Mouse (Mus musculus): Measurements from ENCODE around the gene Smc3. TPM values are rescaled to one million over a fixed set of nuclear protein-coding genes. Genes with fewer than 3 reads are reported as not detected.
"Not testable (repeated sequence)": the region's sequence is repeated elsewhere in the genome, so short reads cannot be mapped to it uniquely, and the experiment has no call there.

Smc3 gene
- polyA plus RNA-seq, 1 experiment from 2014 or later = 95.3 TPM

GRCm38 (mm10) chr19:53653624-53654467 is 53.6 kb downstream of the Smc3 start:
- Histone ChIP-seq H3K36me3 (ENCODE audit: control insufficient read depth, insufficient read depth, low read length) (no peaks in the 10 kb centered on the region), H3K4me3 (ENCODE audit: low read depth, low read length) (no peak overlapping the region), H3K4me2 (replicated peaks; ENCODE audit: low read depth, low read length) (no peak overlapping the region), H3K27ac (ENCODE audit: low read depth, low read length) (no peak overlapping the region), H3K9me3 (ENCODE audit: control insufficient read depth, low read length) (no peaks in the 10 kb centered on the region), H3K27me3 (ENCODE audit: control insufficient read depth, insufficient read depth, low read length) (no peaks in the 10 kb centered on the region), H3K4me1 (replicated peaks; ENCODE audit: control insufficient read depth, insufficient read depth, low read length) (0 out of 2 replicates have a peak, but pooled peaks cover 2% of the 10 kb centered on the region), H3K9ac (ENCODE audit: low read depth, low read length) (no peak overlapping the region)
- ATAC-seq (ENCODE audit: low FRiP score) (peak; percentile 34; the same call in 1 of the 2 replicates), DNase-seq (ENCODE audit: low spot score) (no peak)
- WGBS = 75% methylated on average over 20 of the region's 20 CpGs

GRCm38 (mm10) chr19:53656443-53656842 is 56.2 kb downstream of the Smc3 start:
- H3K9me3 ChIP-seq (ENCODE audit: control insufficient read depth, low read length); H3K27ac ChIP-seq (ENCODE audit: low read depth, low read length); ATAC-seq (ENCODE audit: low FRiP score); H3K4me1 ChIP-seq (replicated peaks; ENCODE audit: control insufficient read depth, insufficient read depth, low read length); H3K4me3 ChIP-seq (ENCODE audit: low read depth, low read length); H3K9ac ChIP-seq (ENCODE audit: low read depth, low read length); H3K27me3 ChIP-seq (ENCODE audit: control insufficient read depth, insufficient read depth, low read length); H3K36me3 ChIP-seq (ENCODE audit: control insufficient read depth, insufficient read depth, low read length); DNase-seq (ENCODE audit: low spot score); H3K4me2 ChIP-seq (replicated peaks; ENCODE audit: low read depth, low read length): not testable (repeated sequence)
- 92% methylated on average over 11 of the region's 11 CpGs for WGBS

GRCm38 (mm10) chr19:53657437-53657836 is 57.2 kb downstream of the Smc3 start:
- no peak overlapping the region for H3K27ac ChIP-seq (ENCODE audit: low read depth, low read length)
- H3K27me3 ChIP-seq (ENCODE audit: control insufficient read depth, insufficient read depth, low read length) = no peaks in the 10 kb centered on the region
- H3K9ac ChIP-seq (ENCODE audit: low read depth, low read length) = no peak overlapping the region
- no peak overlapping the region for H3K4me2 ChIP-seq (replicated peaks; ENCODE audit: low read depth, low read length)
- no peak overlapping the region for H3K4me3 ChIP-seq (ENCODE audit: low read depth, low read length)
- WGBS = 85% methylated on average over 5 of the region's 5 CpGs
- ATAC-seq (ENCODE audit: low FRiP score) (no peak), DNase-seq (ENCODE audit: low spot score) (no peak)
- H3K9me3 ChIP-seq (ENCODE audit: control insufficient read depth, low read length) = no peaks in the 10 kb centered on the region
- H3K36me3 ChIP-seq (ENCODE audit: control insufficient read depth, insufficient read depth, low read length) = no peaks in the 10 kb centered on the region
- H3K4me1 ChIP-seq (replicated peaks; ENCODE audit: control insufficient read depth, insufficient read depth, low read length) = no peaks in the 10 kb centered on the region

GRCm38 (mm10) chr19:53660722-53661420 is 60.7 kb downstream of the Smc3 start:
- no peaks in the 10 kb centered on the region for H3K27me3 ChIP-seq (ENCODE audit: control insufficient read depth, insufficient read depth, low read length)
- H3K4me1 ChIP-seq (replicated peaks; ENCODE audit: control insufficient read depth, insufficient read depth, low read length) = no peaks in the 10 kb centered on the region
- no peak for ATAC-seq (ENCODE audit: low FRiP score)
- H3K4me2 ChIP-seq (replicated peaks; ENCODE audit: low read depth, low read length) = no peak overlapping the region
- no peak for DNase-seq (ENCODE audit: low spot score)
- no peaks in the 10 kb centered on the region for H3K9me3 ChIP-seq (ENCODE audit: control insufficient read depth, low read length)
- 79% methylated on average over 9 of the region's 9 CpGs for WGBS
- H3K9ac ChIP-seq (ENCODE audit: low read depth, low read length) = no peak overlapping the region
- H3K36me3 ChIP-seq (ENCODE audit: control insufficient read depth, insufficient read depth, low read length) = no peaks in the 10 kb centered on the region
- H3K4me3 ChIP-seq (ENCODE audit: low read depth, low read length) = no peak overlapping the region
- no peak overlapping the region for H3K27ac ChIP-seq (ENCODE audit: low read depth, low read length)

- H3K27ac ChIP-seq (ENCODE audit: low read depth, low read length) = no peak overlapping the region
- 47% methylated on average over 14 of the region's 14 CpGs for WGBS
- no peak overlapping the region for H3K4me2 ChIP-seq (replicated peaks; ENCODE audit: low read depth, low read length)
Measured at GRCm38 (mm10) chr19:53661938-53662722, 61.9 kb downstream of the Smc3 start.

GRCm38 (mm10) chr19:53664831-53665230 is 64.6 kb downstream of the Smc3 start:
- WGBS = 90% methylated on average over 9 of the region's 9 CpGs
- H3K9me3 ChIP-seq (ENCODE audit: control insufficient read depth, low read length) = no peaks in the 10 kb centered on the region
- H3K27ac ChIP-seq (ENCODE audit: low read depth, low read length) = no peak overlapping the region

More at GRCm38 (mm10) chr19:53661938-53662722, 61.9 kb downstream of the Smc3 start:
- Histone ChIP-seq H3K27me3 (ENCODE audit: control insufficient read depth, insufficient read depth, low read length) (no peaks in the 10 kb centered on the region), H3K36me3 (ENCODE audit: control insufficient read depth, insufficient read depth, low read length) (no peaks in the 10 kb centered on the region), H3K9me3 (ENCODE audit: control insufficient read depth, low read length) (no peaks in the 10 kb centered on the region), H3K4me3 (ENCODE audit: low read depth, low read length) (no peak overlapping the region), H3K9ac (ENCODE audit: low read depth, low read length) (no peak overlapping the region), H3K4me1 (replicated peaks; ENCODE audit: control insufficient read depth, insufficient read depth, low read length) (no peaks in the 10 kb centered on the region)
- ATAC-seq (ENCODE audit: low FRiP score) (no peak), DNase-seq (ENCODE audit: low spot score) (no peak)

GRCm38 (mm10) chr19:53665391-53665790 is 65.2 kb downstream of the Smc3 start:
- Histone ChIP-seq H3K4me1 (replicated peaks; ENCODE audit: control insufficient read depth, insufficient read depth, low read length) (no peaks in the 10 kb centered on the region), H3K9me3 (ENCODE audit: control insufficient read depth, low read length) (no peaks in the 10 kb centered on the region), H3K9ac (ENCODE audit: low read depth, low read length) (no peak overlapping the region), H3K27me3 (ENCODE audit: control insufficient read depth, insufficient read depth, low read length) (no peaks in the 10 kb centered on the region), H3K4me3 (ENCODE audit: low read depth, low read length) (no peak overlapping the region), H3K27ac (ENCODE audit: low read depth, low read length) (no peak overlapping the region), H3K4me2 (replicated peaks; ENCODE audit: low read depth, low read length) (no peak overlapping the region), H3K36me3 (ENCODE audit: control insufficient read depth, insufficient read depth, low read length) (no peaks in the 10 kb centered on the region)
- no peak for ATAC-seq (ENCODE audit: low FRiP score)
- DNase-seq (ENCODE audit: low spot score) = no peak
- 80% methylated on average over 4 of the region's 4 CpGs for WGBS

More at GRCm38 (mm10) chr19:53664831-53665230, 64.6 kb downstream of the Smc3 start:
- H3K36me3 ChIP-seq (ENCODE audit: control insufficient read depth, insufficient read depth, low read length) = no peaks in the 10 kb centered on the region
- no peak overlapping the region for H3K4me2 ChIP-seq (replicated peaks; ENCODE audit: low read depth, low read length)
- no peaks in the 10 kb centered on the region for H3K4me1 ChIP-seq (replicated peaks; ENCODE audit: control insufficient read depth, insufficient read depth, low read length)
- H3K4me3 ChIP-seq (ENCODE audit: low read depth, low read length) = no peak overlapping the region
- no peak overlapping the region for H3K9ac ChIP-seq (ENCODE audit: low read depth, low read length)
- ATAC-seq (ENCODE audit: low FRiP score) (no peak), DNase-seq (ENCODE audit: low spot score) (no peak)
- no peaks in the 10 kb centered on the region for H3K27me3 ChIP-seq (ENCODE audit: control insufficient read depth, insufficient read depth, low read length)

GRCm38 (mm10) chr19:53666708-53667107 is 66.5 kb downstream of the Smc3 start:
- no peaks in the 10 kb centered on the region for H3K27me3 ChIP-seq (ENCODE audit: control insufficient read depth, insufficient read depth, low read length)
- H3K4me1 ChIP-seq (replicated peaks; ENCODE audit: control insufficient read depth, insufficient read depth, low read length) = no peaks in the 10 kb centered on the region
- WGBS = 61% methylated on average over 8 of the region's 8 CpGs
- no peak overlapping the region for H3K27ac ChIP-seq (ENCODE audit: low read depth, low read length)
- H3K4me3 ChIP-seq (ENCODE audit: low read depth, low read length) = no peak overlapping the region
- DNase-seq (ENCODE audit: low spot score) (no peak), ATAC-seq (ENCODE audit: low FRiP score) (no peak)
- H3K4me2 ChIP-seq (replicated peaks; ENCODE audit: low read depth, low read length) = no peak overlapping the region
- no peaks in the 10 kb centered on the region for H3K36me3 ChIP-seq (ENCODE audit: control insufficient read depth, insufficient read depth, low read length)
- H3K9me3 ChIP-seq (ENCODE audit: control insufficient read depth, low read length) = no peaks in the 10 kb centered on the region
- no peak overlapping the region for H3K9ac ChIP-seq (ENCODE audit: low read depth, low read length)
